Mouse (Mus musculus): ENCODE measurements around the gene Dync1i1.

DNA sequence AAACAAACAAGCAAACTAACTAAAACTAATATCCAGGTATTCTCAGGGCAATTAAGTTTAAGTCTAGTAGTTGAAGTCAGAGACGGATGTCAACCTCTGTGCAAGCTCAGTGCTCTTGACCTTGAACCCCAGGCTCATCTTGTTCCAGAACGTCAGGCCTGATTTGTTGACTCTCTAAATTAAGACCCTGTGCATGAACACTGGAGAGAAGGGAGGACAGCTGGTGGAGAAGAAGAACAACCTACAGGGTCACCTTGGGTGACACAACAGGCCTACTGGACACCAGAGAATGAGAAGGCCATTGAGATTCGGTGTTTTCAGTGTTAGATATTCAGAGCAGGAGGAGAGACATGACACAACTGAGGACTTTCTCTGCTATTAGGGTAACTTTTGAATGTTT lies 105.8 kb downstream of the Dync1i1 start:
- no peak for TF ChIP-seq GATA1 (IDR thresholded peaks at IDR 0.05; ENCODE audit: low read length)
- no peak for TF ChIP-seq TAL1 (IDR thresholded peaks at IDR 0.05; ENCODE audit: low read length)
